Mouse (Mus musculus) kidney, embryonic 16.5 days (tissue): ENCODE measurements around the gene Prrt4. TPM values are rescaled to one million over a fixed set of nuclear protein-coding genes. Genes with fewer than 3 reads are reported as not detected.
A peak's percentile ranks its signal among the peaks of the same experiment; 100 is the strongest.

ENCODE experiments used
- ATAC-seq: fragments of 200-750 bp; cut with Nextera tagmentation; 2 replicates; pipeline ENCODE4 v1.8.0; 2017; ENCODE audit warnings: moderate TSS enrichment; ENCODE audit not compliant: low FRiP score, low TSS enrichment
- H3K27ac ChIP-seq: fragments of 300-500 bp; sonication (generic); 2 replicates; pipeline ENCODE4 v1.5.1; 2014; ENCODE audit warnings: low read length
- H3K27me3 ChIP-seq: fragments of 300-500 bp; sonication (generic); 2 replicates; pipeline ENCODE4 v1.6.1; 2014; ENCODE audit warnings: low read length, control low read depth, mixed read lengths; ENCODE audit not compliant: insufficient read depth
- H3K36me3 ChIP-seq: fragments of 300-500 bp; sonication (generic); 2 replicates; pipeline ENCODE4 v1.6.1; 2014; ENCODE audit warnings: low read length, control low read depth, mixed read lengths; ENCODE audit not compliant: insufficient read depth
- H3K4me1 ChIP-seq: fragments of 300-500 bp; sonication (generic); 2 replicates; pipeline ENCODE4 v1.6.1; 2014; ENCODE audit warnings: low read length, control low read depth, mixed read lengths; ENCODE audit not compliant: insufficient read depth
- H3K4me2 ChIP-seq: fragments of 300-500 bp; sonication (generic); replicated peaks from 2 replicates; pipeline ENCODE4 v1.6.1; 2014; ENCODE audit warnings: low read depth, low read length
- H3K4me3 ChIP-seq: fragments of 300-500 bp; sonication (generic); 2 replicates; pipeline ENCODE4 v1.5.1; 2014; ENCODE audit warnings: mild to moderate bottlenecking, low read length
- H3K9ac ChIP-seq: fragments of 300-500 bp; sonication (generic); replicated peaks from 2 replicates; pipeline ENCODE4 v1.6.1; 2014; ENCODE audit warnings: low read length
- H3K9me3 ChIP-seq: fragments of 300-500 bp; sonication (generic); 2 replicates; pipeline ENCODE4 v1.6.1; 2016; ENCODE audit warnings: low read length, control low read depth
- WGBS: fragments of 180-500 bp; shearing (Covaris S2); extraction: QIAGEN DNeasy Blood & Tissue Kit; methylation state at CpG from one replicate; pipeline ENCODE4 v1.1.7; 2014; 5-methylcytosine and 5-hydroxymethylcytosine counted together
- polyA plus RNA-seq: library from polyadenylated mRNA; unstranded; fragments of >200 nt; fragmentation: Nextera tagmentation; extraction: Ambion mirVana; gene quantifications from 2 replicates; pipeline ENCODE4 v1.2.1, GENCODE M21; 2015

Prrt4 gene
- polyA plus RNA-seq, 1 experiment from 2014 or later, result 0.71 TPM

GRCm38 (mm10) chr6:29177901-29178879, 1.2 kb downstream of the Prrt4 start:
- H3K36me3 ChIP-seq, result no peaks in the 10 kb centered on the region
- H3K4me2 ChIP-seq, result peak overlapping the region; percentile 96
- no peaks in the 10 kb centered on the region for H3K9me3 ChIP-seq
- 22% methylated on average over 17 of the region's 17 CpGs for WGBS
- H3K4me3 ChIP-seq, result peak overlapping the region; percentile 53
- H3K27ac ChIP-seq, result no peak overlapping the region
- peak; percentile 50 for ATAC-seq
- peaks cover 7% of the 10 kb centered on the region for H3K4me1 ChIP-seq
- H3K27me3 ChIP-seq, result peaks cover 48% of the 10 kb centered on the region
- H3K9ac ChIP-seq, result peak overlapping the region; percentile 61; the same call in 1 of the 2 replicates

GRCm38 (mm10) chr6:29175113-29175512, 4.3 kb downstream of the Prrt4 start:
- Histone ChIP-seq H3K36me3 (no peaks in the 10 kb centered on the region), H3K9ac (no peak overlapping the region), H3K27ac (no peak overlapping the region), H3K4me2 (no peak overlapping the region), H3K4me3 (no peak overlapping the region), H3K4me1 (peaks cover 20% of the 10 kb centered on the region), H3K27me3 (peaks cover 61% of the 10 kb centered on the region), H3K9me3 (no peaks in the 10 kb centered on the region)
- WGBS, result 86% methylated on average over 3 of the region's 3 CpGs
- ATAC-seq, result no peak

GRCm38 (mm10) chr6:29174368-29174767, 5.0 kb downstream of the Prrt4 start:
- no peak overlapping the region for H3K27ac ChIP-seq
- 14% methylated on average over 7 of the region's 7 CpGs for WGBS
- no peak overlapping the region for H3K9ac ChIP-seq
- no peak for ATAC-seq
- peaks cover 61% of the 10 kb centered on the region for H3K27me3 ChIP-seq
- no peak overlapping the region for H3K4me3 ChIP-seq
- no peaks in the 10 kb centered on the region for H3K36me3 ChIP-seq
- H3K4me1 ChIP-seq, result peaks cover 25% of the 10 kb centered on the region
- H3K9me3 ChIP-seq, result no peaks in the 10 kb centered on the region
- H3K4me2 ChIP-seq, result no peak overlapping the region

GRCm38 (mm10) chr6:29170952-29171388, 8.4 kb downstream of the Prrt4 start:
- Histone ChIP-seq H3K27me3 (peaks cover 81% of the 10 kb centered on the region), H3K4me1 (peaks cover 18% of the 10 kb centered on the region), H3K9me3 (no peaks in the 10 kb centered on the region), H3K36me3 (no peaks in the 10 kb centered on the region), H3K27ac (no peak overlapping the region), H3K9ac (peak overlapping the region; percentile 67), H3K4me3 (peak overlapping the region; percentile 53), H3K4me2 (peak overlapping the region; percentile 95)
- WGBS, result under 1% methylated on average over 37 of the region's 40 CpGs
- ATAC-seq, result peak; percentile 90

- H3K27me3 ChIP-seq, result peaks cover 77% of the 10 kb centered on the region
- peak overlapping the region; percentile 95 for H3K4me2 ChIP-seq
- H3K9me3 ChIP-seq, result no peaks in the 10 kb centered on the region
- H3K4me1 ChIP-seq, result peaks cover 18% of the 10 kb centered on the region
- H3K36me3 ChIP-seq, result no peaks in the 10 kb centered on the region
- no peak overlapping the region for H3K27ac ChIP-seq
- peak overlapping the region; percentile 53 for H3K4me3 ChIP-seq
- WGBS, result under 1% methylated on average over 63 of the region's 63 CpGs
- ATAC-seq, result peak; percentile 41
- H3K9ac ChIP-seq, result peak overlapping the region; percentile 67
These were observed 9.1 kb downstream of the Prrt4 start for GRCm38 (mm10) chr6:29170063-29170921.

- 0 out of 2 replicates have a peak, but pooled peaks have one; percentile 7 for ATAC-seq
These were observed 9.7 kb downstream of the Prrt4 start for GRCm38 (mm10) chr6:29169675-29170062.

GRCm38 (mm10) chr6:29168871-29169270, 10.5 kb downstream of the Prrt4 start:
- Histone ChIP-seq H3K27ac (no peak overlapping the region), H3K27me3 (peaks cover 63% of the 10 kb centered on the region), H3K9ac (no peak overlapping the region), H3K4me2 (no peak overlapping the region), H3K36me3 (no peaks in the 10 kb centered on the region), H3K9me3 (no peaks in the 10 kb centered on the region), H3K4me3 (no peak overlapping the region), H3K4me1 (peaks cover 20% of the 10 kb centered on the region)
- 44% methylated on average over 2 of the region's 2 CpGs for WGBS
- no peak for ATAC-seq

More at GRCm38 (mm10) chr6:29169675-29170062, 9.7 kb downstream of the Prrt4 start:
- H3K4me1 ChIP-seq, result peaks cover 18% of the 10 kb centered on the region
- peak overlapping the region; percentile 53 for H3K4me3 ChIP-seq
- H3K4me2 ChIP-seq, result peak overlapping the region; percentile 95
- H3K36me3 ChIP-seq, result no peaks in the 10 kb centered on the region
- no peak overlapping the region for H3K27ac ChIP-seq
- H3K9me3 ChIP-seq, result no peaks in the 10 kb centered on the region
- peaks cover 71% of the 10 kb centered on the region for H3K27me3 ChIP-seq
- 11% methylated on average over 12 of the region's 12 CpGs for WGBS
- peak overlapping the region; percentile 67; the same call in 1 of the 2 replicates for H3K9ac ChIP-seq

GRCm38 (mm10) chr6:29166196-29166595, 13.2 kb downstream of the Prrt4 start:
- Histone ChIP-seq H3K4me2 (no peak overlapping the region), H3K27me3 (peaks cover 39% of the 10 kb centered on the region), H3K36me3 (no peaks in the 10 kb centered on the region), H3K4me1 (peaks cover 24% of the 10 kb centered on the region), H3K9me3 (no peaks in the 10 kb centered on the region), H3K9ac (no peak overlapping the region), H3K27ac (no peak overlapping the region), H3K4me3 (no peak overlapping the region)
- 6% methylated on average over 1 of the region's 1 CpGs for WGBS
- ATAC-seq, result no peak

GRCm38 (mm10) chr6:29164314-29165244, 14.8 kb downstream of the Prrt4 start, which contains the start of gene Rbm28:
Rbm28 (minus strand) TSS chr6:29165006.
- peaks cover 27% of the 10 kb centered on the region for H3K27me3 ChIP-seq
- peak; percentile 82 for ATAC-seq
- no peaks in the 10 kb centered on the region for H3K9me3 ChIP-seq
- no peaks in the 10 kb centered on the region for H3K36me3 ChIP-seq
- 7% methylated on average over 42 of the region's 42 CpGs for WGBS
- peak within 1 kb of the TSS; percentile 80 for H3K27ac ChIP-seq
- peak within 1 kb of the TSS; percentile 80 for H3K9ac ChIP-seq
- peak within 1 kb of the TSS; percentile 91 for H3K4me2 ChIP-seq
- peaks cover 11% of the 10 kb centered on the region for H3K4me1 ChIP-seq
- H3K4me3 ChIP-seq, result peak within 1 kb of the TSS; percentile 82
